Mouse (Mus musculus) forebrain, postnatal 0 days (tissue): ENCODE results near the gene Gm3045. TPM values are rescaled to one million over a fixed set of nuclear protein-coding genes. Genes with fewer than 3 reads are reported as not detected.

Source experiments
- ATAC-seq: fragments of 200-750 bp; cut with Nextera tagmentation; 2 replicates; pipeline ENCODE4 v1.8.0; 2017; ENCODE audit warnings: mild to moderate bottlenecking, moderate library complexity
- DNase-seq: peaks from one replicate; pipeline ENCODE4 v3.0.0-alpha.2; 2015
- H3K27ac ChIP-seq: fragments of 300-500 bp; sonication (generic); 2 replicates; pipeline ENCODE4 v1.5.1; 2014; ENCODE audit warnings: low read depth, mild to moderate bottlenecking, antibody characterized with exemption, low read length, moderate library complexity, mixed read lengths
- H3K27me3 ChIP-seq: fragments of 300-500 bp; sonication (generic); 2 replicates; pipeline ENCODE4 v1.6.1; 2014; ENCODE audit warnings: mild to moderate bottlenecking, low read length, mixed read lengths; ENCODE audit not compliant: insufficient read depth
- H3K36me3 ChIP-seq: fragments of 300-500 bp; sonication (generic); 2 replicates; pipeline ENCODE4 v1.6.1; 2014; ENCODE audit warnings: mild to moderate bottlenecking, moderate library complexity; ENCODE audit not compliant: insufficient read depth
- H3K4me1 ChIP-seq: fragments of 300-500 bp; sonication (generic); 2 replicates; pipeline ENCODE4 v1.6.1; 2014; ENCODE audit warnings: antibody characterized with exemption; ENCODE audit not compliant: insufficient read depth
- H3K4me2 ChIP-seq: fragments of 300-500 bp; sonication (generic); 2 replicates; pipeline ENCODE4 v1.6.1; 2014; ENCODE audit warnings: low read depth, mild to moderate bottlenecking, moderate library complexity
- H3K4me3 ChIP-seq: fragments of 300-500 bp; sonication (generic); 2 replicates; pipeline ENCODE4 v1.5.1; 2014; ENCODE audit warnings: low read depth, low read length, mixed read lengths
- H3K9ac ChIP-seq: fragments of 300-500 bp; sonication (generic); 2 replicates; pipeline ENCODE4 v1.6.1; 2014; ENCODE audit warnings: mild to moderate bottlenecking
- H3K9me3 ChIP-seq: fragments of 300-500 bp; sonication (generic); 2 replicates; pipeline ENCODE4 v1.6.1; 2016; ENCODE audit warnings: low read length
- CTCF ChIP-seq: sonication (generic); IDR thresholded peaks from 2 replicates; pipeline ENCODE4 v1.5.1; 2016; ENCODE audit warnings: antibody characterized with exemption, control low read depth, low read depth
- WGBS: fragments of 180-500 bp; shearing (Covaris S2); extraction: QIAGEN DNeasy Blood & Tissue Kit; methylation state at CpG from one replicate; pipeline ENCODE4 v1.1.7; 2014; 5-methylcytosine and 5-hydroxymethylcytosine counted together
- polyA plus RNA-seq: library from polyadenylated mRNA; unstranded; fragments of >200 nt; fragmentation: Nextera tagmentation; extraction: Ambion mirVana; gene quantifications from 2 replicates; pipeline ENCODE4 v1.2.1, GENCODE M21; 2015
- total RNA-seq: library from RNA; depleted of rRNA; stranded (reverse); fragments of >200 nt; gene quantifications from 2 replicates; pipeline ENCODE4 v1.2.3, GENCODE M21; 2014

The Gm3045 gene
- total and polyA plus RNA-seq, 2 experiments from 2014 or later, result not detected

DNA sequence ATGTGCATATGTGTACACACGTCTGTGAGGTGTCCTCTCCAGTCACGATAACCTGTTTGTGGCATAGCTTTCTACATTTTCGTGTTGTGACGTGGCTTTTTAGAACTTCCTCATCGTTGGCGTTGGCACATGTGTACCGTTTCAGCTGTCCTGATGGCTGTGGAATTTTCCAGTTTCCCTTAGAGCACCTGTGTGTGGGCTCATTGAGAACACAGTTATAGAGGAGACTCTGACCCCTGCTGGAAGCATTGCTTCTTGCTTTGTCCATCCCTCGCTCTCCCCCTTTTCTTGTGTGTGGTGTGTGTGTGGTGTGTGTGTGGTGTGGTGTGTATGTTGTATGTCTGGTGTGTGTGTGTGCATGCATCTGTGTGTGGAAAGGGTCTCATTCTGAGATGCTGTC lies 23.6 kb downstream of the Gm3045 start:
- H3K4me3 ChIP-seq, result no peak overlapping the region
- DNase-seq, result no peak
- H3K36me3 ChIP-seq, result no peaks in the 10 kb centered on the region
- WGBS, result 59% methylated on average over 8 of the region's 8 CpGs
- ATAC-seq, result peak; percentile 25; the same call in 1 of the 2 replicates
- no peaks in the 10 kb centered on the region for H3K4me1 ChIP-seq
- no peaks in the 10 kb centered on the region for H3K9me3 ChIP-seq
- no peaks in the 10 kb centered on the region for H3K27me3 ChIP-seq
- TF ChIP-seq CTCF, result peak; percentile 46
- no peak overlapping the region for H3K9ac ChIP-seq
- H3K4me2 ChIP-seq, result no peak overlapping the region
- no peak overlapping the region for H3K27ac ChIP-seq

DNA sequence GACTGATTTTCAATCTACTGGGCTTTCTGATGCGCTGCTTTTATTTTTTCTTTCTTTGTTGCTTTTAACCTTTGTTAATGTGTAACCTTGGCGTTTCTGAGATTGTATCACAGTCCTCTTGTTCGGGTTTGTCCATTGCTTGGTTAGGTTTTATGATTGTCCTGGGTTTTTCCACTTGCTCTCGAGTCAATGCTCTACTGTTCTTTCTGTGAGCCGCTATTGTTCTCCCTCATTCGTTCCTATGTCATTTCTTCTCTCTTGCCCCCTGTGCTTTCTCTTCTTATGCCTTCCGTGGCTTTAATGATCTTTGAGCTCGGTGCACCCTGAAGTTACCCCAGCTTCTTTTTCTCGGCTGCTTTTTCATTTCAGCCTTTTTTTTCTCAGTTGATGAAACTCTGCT lies 31.6 kb downstream of the Gm3045 start:
- 41% methylated on average over 9 of the region's 9 CpGs for WGBS
- Histone ChIP-seq H3K4me3 (no peak overlapping the region), H3K4me2 (no peak overlapping the region), H3K9ac (no peak overlapping the region), H3K9me3 (no peaks in the 10 kb centered on the region), H3K27ac (no peak overlapping the region), H3K36me3 (no peaks in the 10 kb centered on the region), H3K27me3 (no peaks in the 10 kb centered on the region), H3K4me1 (no peaks in the 10 kb centered on the region)
- no peak for TF ChIP-seq CTCF
- no peak for DNase-seq
- no peak for ATAC-seq

- no peak overlapping the region for H3K27ac ChIP-seq
- no peak for TF ChIP-seq CTCF
- no peaks in the 10 kb centered on the region for H3K9me3 ChIP-seq
- WGBS, result 88% methylated on average over 4 of the region's 4 CpGs
- DNase-seq, result no peak
- no peaks in the 10 kb centered on the region for H3K4me1 ChIP-seq
- H3K9ac ChIP-seq, result no peak overlapping the region
- no peak overlapping the region for H3K4me3 ChIP-seq
- no peaks in the 10 kb centered on the region for H3K36me3 ChIP-seq
- no peak overlapping the region for H3K4me2 ChIP-seq
- ATAC-seq, result no peak
- no peaks in the 10 kb centered on the region for H3K27me3 ChIP-seq
Measured at GRCm38 (mm10) chr13:56461460-56461859, 35.1 kb downstream of the Gm3045 start.

DNA sequence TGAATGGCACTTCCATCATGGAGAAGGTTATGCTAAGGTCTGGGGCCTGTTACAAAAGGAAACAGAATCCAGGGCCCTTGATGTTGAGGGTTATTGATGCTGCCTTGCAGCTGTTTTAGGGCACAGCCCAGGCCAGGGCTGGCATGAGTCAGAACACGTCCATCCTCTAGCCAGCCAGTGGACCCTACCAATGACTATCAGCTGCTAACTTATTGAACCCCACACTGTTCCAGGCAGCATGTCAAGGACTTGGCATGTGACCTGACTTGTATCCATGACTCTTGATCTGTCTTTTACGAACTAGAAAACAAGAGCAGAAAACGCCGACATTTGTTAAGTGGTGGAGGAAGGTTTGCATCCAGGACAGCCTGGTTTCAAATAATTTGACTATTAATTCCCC lies 36.4 kb downstream of the Gm3045 start:
- Histone ChIP-seq H3K9me3 (no peaks in the 10 kb centered on the region), H3K4me3 (no peak overlapping the region), H3K27me3 (no peaks in the 10 kb centered on the region), H3K36me3 (no peaks in the 10 kb centered on the region), H3K4me1 (no peaks in the 10 kb centered on the region), H3K9ac (no peak overlapping the region), H3K4me2 (no peak overlapping the region), H3K27ac (no peak overlapping the region)
- DNase-seq, result no peak
- WGBS, result 77% methylated on average over 4 of the region's 4 CpGs
- TF ChIP-seq CTCF, result no peak
- no peak for ATAC-seq

GRCm38 (mm10) chr13:56463261-56463660 lies 36.9 kb downstream of the Gm3045 start:
- Histone ChIP-seq H3K27me3 (no peaks in the 10 kb centered on the region), H3K27ac (no peak overlapping the region), H3K9ac (no peak overlapping the region), H3K4me2 (no peak overlapping the region), H3K4me1 (no peaks in the 10 kb centered on the region), H3K4me3 (no peak overlapping the region), H3K9me3 (no peaks in the 10 kb centered on the region), H3K36me3 (no peaks in the 10 kb centered on the region)
- 72% methylated on average over 7 of the region's 7 CpGs for WGBS
- no peak for TF ChIP-seq CTCF
- DNase-seq (no peak), ATAC-seq (peak; percentile 56)

GRCm38 (mm10) chr13:56463750-56464149 lies 37.4 kb downstream of the Gm3045 start:
- Histone ChIP-seq H3K4me3 (no peak overlapping the region), H3K4me1 (no peaks in the 10 kb centered on the region), H3K36me3 (no peaks in the 10 kb centered on the region), H3K9ac (no peak overlapping the region), H3K9me3 (no peaks in the 10 kb centered on the region), H3K27ac (no peak overlapping the region), H3K27me3 (no peaks in the 10 kb centered on the region), H3K4me2 (no peak overlapping the region)
- 74% methylated on average over 6 of the region's 6 CpGs for WGBS
- DNase-seq (no peak), ATAC-seq (no peak)
- TF ChIP-seq CTCF, result no peak

DNA sequence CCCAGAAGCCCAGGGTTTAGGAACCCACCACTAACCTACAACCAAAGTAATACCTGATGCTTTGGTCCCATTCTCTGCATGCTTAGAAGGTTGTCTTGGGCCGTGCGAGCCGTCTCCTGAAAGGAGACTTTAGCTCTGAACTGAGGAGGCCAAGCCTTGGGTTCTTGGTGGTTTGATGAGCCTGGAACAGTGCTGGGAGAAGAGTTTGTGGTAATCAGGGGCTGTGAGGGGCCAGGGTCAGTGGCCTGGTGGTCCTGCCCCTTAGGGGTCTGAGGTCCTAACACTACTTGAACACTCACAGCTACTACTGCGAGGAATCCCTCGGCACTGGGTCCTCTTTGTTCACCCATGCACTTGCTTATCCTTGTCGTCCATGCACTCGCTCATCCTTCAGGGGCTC lies 41.4 kb downstream of the Gm3045 start:
- no peaks in the 10 kb centered on the region for H3K4me1 ChIP-seq
- no peak for TF ChIP-seq CTCF
- DNase-seq (no peak), ATAC-seq (no peak)
- no peaks in the 10 kb centered on the region for H3K36me3 ChIP-seq
- H3K4me3 ChIP-seq, result no peak overlapping the region
- H3K9ac ChIP-seq, result no peak overlapping the region
- no peaks in the 10 kb centered on the region for H3K27me3 ChIP-seq
- WGBS, result 94% methylated on average over 7 of the region's 7 CpGs
- H3K9me3 ChIP-seq, result no peaks in the 10 kb centered on the region
- no peak overlapping the region for H3K27ac ChIP-seq
- H3K4me2 ChIP-seq, result no peak overlapping the region

DNA sequence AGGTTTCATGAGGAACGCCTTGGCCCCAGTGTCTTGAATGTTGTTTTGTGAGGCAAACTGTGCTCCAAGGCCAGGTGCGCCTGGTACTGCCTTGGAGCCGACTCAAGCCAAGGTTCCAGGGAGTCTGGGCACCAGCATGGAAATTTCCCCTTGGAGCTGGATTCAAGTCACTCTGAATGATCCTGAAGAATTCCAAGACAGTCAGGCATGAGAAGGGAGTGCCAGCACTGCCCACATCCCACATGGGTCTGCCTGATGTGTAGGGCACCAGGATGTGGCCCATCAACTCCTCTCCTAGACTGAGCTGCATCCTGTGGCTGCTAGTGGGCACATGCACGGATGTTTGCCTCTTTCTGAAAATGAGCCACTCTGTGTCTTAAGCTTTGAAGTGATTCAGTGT lies 42.1 kb downstream of the Gm3045 start:
- WGBS, result 96% methylated on average over 4 of the region's 4 CpGs
- Histone ChIP-seq H3K9me3 (no peaks in the 10 kb centered on the region), H3K4me3 (no peak overlapping the region), H3K4me2 (no peak overlapping the region), H3K4me1 (no peaks in the 10 kb centered on the region), H3K9ac (no peak overlapping the region), H3K27ac (no peak overlapping the region), H3K36me3 (no peaks in the 10 kb centered on the region), H3K27me3 (no peaks in the 10 kb centered on the region)
- no peak for ATAC-seq
- no peak for TF ChIP-seq CTCF
- no peak for DNase-seq
